Mouse (Mus musculus) G1E (cell line): Measurements from ENCODE around the gene Adora2b.

Experiments
- CTCF ChIP-seq: IDR thresholded peaks from 2 replicates; pipeline ENCODE4 v1.5.1; 2012; ENCODE audit warnings: low read depth, low read length, inconsistent platforms, mixed read lengths
- GATA1 ChIP-seq: IDR thresholded peaks from 2 replicates; pipeline ENCODE4 v1.6.1; 2012; ENCODE audit warnings: borderline replicate concordance, low read length, inconsistent platforms, mixed read lengths
- GATA2 ChIP-seq: IDR thresholded peaks from 2 replicates; pipeline ENCODE4 v1.6.1; 2012; ENCODE audit warnings: low read depth, low read length, inconsistent platforms, borderline replicate concordance

DNA sequence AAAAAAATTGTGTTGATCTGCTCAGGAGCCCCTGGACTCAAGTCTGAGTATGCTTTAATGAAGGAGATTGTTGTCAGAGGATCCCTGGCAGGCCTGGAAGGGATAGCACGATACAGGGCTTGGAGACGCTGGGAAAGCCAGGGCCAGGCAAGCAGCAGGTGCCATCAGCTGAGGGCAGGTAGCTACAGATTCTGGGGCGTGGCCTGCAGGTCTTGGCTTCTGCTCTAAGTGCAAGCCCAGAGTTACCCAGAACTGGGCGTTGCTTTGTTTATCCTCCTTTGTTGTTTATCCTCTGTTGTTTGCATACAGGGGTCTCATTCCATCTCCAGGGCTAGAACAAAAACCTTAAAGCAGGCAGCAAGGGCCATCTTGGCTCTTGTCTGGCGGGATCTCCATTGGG is 4.6 kb downstream of the Adora2b start:
- TF ChIP-seq CTCF (no peak), GATA1 (no peak), GATA2 (no peak)
